Mouse (Mus musculus) T-cell, adult 2 months (primary cell): ENCODE data around the gene Calhm2.

ENCODE experiments used
- DNase-seq: peaks from one replicate; pipeline ENCODE4 v3.0.0; 2022; ENCODE audit warnings: low spot score

The Calhm2 gene

DNA sequence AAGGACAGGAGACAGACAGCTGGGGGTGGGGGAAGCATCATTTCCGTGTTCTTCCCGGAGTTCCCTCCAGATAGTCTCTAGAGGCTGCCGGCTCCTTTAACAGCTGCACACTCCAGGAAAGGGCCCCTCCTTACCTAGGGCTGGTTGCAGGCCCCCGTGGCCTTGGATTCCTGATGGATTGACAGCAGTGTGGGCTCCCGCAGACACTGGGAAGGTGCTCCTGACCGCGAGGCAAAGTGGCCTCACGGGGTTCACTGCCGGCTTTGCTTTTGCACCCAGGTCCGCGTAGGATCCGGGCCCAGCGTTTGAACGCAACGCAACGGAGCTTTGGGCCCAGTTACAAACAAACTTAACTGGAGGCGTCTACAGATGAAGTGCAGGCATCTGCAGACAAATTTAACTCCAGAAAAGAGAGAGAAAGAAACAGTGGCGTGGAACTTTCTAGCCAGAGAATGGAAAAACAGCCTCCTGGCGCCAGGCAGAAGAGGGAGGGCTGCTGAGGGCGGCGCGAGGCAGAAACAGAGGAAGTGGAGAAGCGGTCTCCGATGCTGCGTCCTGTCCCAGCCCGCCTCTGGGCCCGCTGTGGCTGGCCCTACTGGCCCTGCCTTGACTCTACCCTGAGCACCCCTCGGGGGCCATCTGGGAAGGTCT is at the start of gene Calhm2:
TSS of gene Calhm2 (minus strand) at position 524 of the 651 bp plus-strand sequence.
- peak; percentile 50 for DNase-seq

DNA sequence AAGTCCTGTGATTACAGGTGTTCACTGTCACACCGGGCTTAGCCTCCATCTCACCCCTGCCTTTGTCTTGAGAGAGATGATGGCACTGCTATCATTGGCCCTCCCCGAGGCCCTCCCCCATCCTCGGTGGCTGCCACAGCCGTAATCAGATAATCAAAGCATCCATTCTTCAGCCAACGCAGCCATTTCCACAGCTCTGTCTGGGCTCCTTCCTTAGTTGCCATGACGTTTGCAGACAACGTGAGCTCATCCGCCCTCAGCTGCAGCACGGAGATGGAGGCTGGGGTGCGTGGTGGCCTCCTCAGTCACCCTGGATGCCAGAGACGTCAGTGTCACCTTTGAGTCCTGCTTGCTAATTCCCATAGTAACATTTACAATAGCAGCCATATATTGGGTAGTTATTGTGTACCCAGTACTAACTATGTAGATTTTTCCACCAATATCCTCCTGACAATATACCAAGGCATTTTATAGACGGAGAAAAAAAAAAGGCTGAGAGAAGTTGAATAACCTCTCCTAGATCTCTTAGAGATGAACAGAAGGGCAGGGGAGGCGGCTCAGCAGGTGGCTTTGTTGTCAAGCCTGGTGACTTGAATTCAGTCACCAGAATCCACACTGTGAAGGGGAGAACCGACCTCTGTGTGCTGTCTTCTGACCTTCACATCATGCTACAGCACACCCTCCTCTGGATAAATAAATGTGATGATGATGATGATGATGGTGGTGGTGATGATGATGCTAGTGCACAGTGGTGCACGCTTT is 48.6 kb upstream of the Calhm2 start:
- DNase-seq, result no peak

DNA sequence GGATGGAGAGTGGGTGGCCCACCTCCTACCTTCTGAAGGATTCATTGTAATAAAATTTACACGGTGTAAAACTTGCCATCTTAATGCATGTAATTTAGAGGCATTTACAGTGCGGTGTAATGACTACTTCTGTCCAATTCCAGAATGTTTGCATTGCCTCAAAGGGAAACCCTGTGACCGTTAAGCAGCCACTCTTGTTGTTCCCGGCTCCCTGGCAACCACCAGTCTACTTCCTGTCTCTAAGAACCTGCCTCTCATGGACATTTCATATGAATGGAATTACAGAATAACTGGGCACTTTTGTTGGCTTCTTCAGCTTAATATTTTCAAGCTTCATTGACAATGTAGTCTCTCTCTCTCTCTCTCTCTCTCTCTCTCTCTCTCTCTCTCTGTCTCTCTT is 46.6 kb upstream of the Calhm2 start:
- no peak for DNase-seq

DNA sequence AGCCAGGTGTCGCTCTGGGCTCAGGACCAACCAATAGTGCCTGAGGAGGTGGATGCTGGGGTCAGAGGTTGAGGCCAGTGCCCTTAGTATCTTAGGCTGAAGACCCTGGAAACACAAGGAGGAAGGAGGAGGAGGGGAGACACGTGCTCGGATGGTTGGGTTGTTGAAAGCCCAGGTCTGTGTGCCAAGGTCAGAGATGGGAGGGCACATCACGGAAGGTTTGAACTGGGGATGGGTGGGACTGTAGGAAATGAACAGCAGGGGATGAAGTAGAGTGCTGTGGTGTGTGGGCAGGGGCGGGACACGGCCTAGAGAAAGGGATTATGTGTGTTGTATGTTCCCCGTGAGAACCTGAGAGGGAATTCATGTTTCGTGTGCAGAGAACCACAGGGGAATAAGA is 46.1 kb upstream of the Calhm2 start:
- DNase-seq, result no peak

DNA sequence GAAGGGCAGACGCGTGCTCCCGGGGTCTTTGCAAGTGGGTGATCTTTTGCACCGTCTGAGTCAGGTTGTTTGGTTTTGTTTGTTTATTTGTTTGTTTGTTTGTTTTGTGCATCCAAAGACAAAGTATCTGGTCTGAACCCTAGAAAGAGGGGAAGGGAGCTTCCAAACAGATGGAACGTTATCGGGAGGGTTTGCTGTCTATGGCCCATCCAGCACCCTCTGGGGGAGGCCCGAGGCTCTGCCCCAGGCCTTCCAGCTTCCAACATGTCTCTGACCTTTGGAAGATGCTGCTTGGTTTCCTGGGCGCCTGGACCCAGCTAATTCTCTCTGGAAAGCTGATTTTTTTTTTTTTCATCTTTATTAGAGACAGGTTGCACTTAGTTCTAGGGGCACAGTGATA is 41.9 kb upstream of the Calhm2 start:
- no peak for DNase-seq

DNA sequence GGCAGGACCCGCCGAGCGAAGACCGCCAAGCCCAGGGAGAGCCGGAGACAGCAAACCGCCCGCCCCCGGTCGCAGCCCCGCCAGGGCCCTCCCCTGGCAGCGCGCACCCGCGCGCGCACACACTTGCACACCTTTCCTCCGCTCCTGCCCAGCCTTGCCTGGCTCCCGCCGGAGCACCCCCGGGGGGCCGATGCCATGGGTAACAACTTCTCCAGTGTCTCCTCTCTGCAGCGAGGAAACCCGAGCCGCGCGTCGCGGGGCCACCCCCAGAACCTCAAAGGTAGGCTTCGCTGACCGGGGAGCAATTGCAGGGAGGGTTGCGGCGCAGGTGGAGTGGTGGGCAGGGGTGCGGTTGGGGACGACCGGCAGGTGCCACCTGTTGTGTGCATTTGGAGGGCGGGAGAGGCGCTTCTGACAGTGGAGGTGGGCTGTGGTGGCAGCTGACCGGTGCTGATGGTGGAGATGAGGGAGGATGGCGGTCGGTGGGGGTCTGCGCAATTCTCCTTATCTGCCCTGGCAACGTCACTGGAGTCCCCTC is 41.2 kb upstream of the Calhm2 start:
- DNase-seq, result no peak

DNA sequence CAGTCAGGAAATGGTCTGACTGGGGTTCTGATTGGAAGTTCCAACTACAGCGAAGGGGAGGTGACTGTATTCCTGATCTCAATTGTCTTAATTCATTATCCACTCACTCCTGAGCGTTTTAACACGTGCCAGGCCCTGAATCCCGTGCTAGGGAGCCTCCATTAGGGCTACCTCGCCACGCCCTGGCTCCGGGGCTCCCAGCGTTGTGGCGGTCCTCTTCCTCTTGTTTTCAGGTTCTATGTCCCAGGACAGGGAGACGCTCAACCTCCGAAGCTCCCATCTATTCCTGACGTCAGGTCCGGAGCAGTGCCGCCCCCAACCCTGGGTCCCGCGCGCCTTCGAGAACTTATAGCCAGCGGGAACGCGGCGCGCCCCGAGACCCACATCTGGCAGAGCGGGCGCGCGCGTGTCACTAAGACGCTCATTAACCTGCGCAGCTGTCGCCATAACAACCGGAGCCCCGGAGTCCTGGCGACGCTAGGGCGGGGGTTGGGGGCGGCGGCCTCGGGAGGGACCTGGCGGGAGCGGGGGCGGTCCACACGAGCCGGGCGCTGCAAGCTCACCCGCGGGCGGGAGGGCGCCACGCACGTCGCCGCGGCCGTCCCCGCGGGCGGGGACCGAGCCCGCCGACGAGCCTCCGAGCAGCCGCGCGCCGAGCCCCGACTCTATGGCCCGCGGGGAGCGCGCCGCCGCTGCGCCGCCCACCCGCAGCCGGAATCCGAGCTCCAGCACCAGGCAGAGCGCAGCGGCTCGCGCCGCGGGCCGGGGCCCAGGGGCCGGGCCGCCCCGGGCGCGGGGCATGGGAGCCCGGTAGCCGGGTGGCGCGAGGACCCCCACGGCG is 40.6 kb upstream of the Calhm2 start, which contains the start of gene Neurl1a:
TSS of gene Neurl1a (plus strand) at position 390 of the 841 bp plus-strand sequence.
- DNase-seq, result peak; percentile 5

DNA sequence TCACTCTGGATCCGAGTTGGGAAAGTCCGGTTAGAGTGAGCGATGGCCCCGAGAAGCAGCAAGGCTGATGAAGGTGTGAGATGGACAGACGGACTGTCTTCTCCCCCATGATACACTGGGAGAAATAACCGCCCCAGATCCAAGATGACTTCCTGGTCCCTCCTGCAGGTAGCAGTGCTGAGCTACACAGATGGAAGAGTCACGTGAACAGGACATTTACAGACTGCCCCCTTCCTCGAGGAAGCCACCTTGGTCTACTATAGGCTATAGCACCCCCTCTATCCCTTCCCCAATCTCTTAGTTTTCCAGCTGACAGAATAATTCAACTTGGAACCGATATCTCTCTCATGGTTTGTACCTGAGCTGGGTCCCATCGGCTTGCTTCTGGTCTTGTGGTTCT is 39.9 kb upstream of the Calhm2 start:
- DNase-seq, result no peak

DNA sequence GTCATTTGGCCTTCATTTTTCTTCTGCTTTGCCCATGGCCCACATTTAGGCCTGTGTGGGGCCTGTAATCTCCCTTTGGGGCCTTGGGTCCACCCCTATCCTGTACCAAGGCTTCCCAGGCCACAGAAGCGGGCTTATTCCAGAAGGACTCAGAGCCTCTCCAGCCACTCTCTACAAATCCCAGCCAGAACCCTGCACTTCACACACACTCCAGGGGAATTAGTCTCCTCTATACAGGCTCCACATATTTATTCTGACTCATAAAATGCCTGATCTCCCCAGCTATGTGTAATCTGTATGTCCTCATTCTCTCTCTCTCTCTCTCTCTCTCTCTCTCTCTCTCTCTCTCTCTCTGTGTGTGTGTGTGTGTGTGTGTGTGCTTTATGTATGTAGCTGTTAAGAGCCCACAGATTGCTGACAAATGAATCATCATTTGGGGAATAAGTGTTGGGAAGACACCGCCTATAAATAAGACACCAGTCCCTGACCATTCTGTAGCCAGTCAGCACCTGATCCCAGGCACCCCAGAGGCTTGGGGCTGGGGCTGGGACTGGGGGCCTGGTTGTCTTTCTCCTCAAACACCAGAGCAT is 38.9 kb upstream of the Calhm2 start:
- DNase-seq, result no peak

DNA sequence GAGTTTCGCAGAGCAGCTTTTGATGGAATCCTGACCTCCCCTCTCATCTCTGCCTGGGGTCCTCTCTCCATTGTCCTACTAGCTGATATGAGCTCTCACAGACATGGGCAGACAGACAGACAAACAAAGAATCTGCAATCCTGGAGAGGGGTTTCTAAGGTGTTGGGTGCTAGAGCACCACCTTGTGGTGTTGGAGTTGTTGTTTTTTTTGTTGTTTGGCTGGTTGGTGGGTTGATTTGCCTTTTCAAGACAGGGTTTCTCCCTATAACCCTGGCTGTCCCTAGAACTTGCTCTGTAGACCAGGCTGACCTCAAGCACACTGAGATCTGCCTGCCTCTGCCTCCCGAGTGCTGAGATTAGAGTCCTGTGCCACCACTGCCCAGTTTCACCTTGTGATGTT is 37.4 kb upstream of the Calhm2 start:
- DNase-seq, result no peak

DNA sequence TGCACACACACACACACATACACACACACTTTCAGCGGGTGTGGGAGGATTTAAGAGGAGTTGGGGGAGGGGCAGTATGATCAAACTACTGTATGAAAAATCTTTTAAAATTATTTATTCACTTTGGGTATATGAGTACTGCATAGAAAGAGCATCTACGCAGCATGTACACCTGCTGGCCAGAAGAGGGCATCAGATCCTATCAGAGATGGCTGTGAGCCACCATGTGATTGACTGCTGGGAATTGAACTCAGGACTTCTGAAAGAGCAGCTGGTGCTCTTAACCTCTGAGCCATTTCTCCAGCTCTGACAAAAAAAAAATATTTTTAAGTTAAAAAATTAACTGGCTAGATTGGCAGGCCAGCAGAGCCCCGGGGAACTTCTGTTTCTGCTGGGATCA is 36.4 kb upstream of the Calhm2 start:
- DNase-seq, result no peak

DNA sequence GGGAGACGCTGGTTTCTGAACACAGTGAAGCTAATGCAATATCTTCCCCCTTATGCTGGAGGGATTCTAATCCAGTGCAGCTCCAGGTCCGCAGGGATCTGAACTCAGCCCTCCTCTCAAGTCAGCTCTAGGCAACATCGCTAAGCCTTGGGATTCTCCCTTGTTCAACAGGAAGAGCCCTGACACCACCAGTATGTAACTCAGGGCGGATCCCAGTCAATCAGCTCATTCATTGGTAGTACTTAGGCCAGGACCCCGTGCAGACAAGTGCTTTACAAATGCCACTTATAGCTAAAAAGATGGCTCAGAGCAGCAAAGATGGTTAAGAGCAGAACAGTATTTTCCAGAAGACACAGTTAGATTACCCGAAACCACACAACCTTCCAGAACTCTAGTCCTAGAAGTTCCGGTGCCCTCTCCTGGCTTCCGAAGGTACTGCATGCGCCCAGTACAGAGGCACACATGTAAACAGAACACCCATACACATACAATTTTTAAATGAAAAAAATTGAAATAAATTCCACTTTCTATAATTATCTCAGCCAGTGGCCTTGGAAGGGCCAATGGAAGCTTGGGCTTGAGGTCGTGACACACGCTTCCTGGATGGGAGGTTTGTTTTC is 30.8 kb upstream of the Calhm2 start:
- DNase-seq, result peak; percentile 67

DNA sequence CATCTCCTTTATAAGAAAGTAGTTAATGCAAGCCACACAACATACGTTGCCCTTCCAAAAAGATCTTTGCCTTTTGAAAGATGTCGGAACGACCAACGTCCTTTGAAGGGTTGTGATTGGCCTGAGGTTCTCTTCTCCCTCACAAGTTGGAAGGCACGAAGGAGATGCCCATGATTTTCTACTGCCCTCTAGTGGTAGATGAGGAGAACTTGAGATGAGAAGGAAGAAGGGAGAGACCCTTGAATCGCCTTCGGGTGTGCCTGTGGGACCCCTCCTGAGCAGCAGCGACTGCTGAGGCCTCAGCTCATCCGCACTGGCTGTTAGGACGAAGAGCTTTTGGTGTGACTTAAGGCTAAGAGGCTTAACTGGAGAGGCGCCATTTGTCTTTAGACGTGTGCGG is 30.1 kb upstream of the Calhm2 start:
- DNase-seq, result peak; percentile 22

DNA sequence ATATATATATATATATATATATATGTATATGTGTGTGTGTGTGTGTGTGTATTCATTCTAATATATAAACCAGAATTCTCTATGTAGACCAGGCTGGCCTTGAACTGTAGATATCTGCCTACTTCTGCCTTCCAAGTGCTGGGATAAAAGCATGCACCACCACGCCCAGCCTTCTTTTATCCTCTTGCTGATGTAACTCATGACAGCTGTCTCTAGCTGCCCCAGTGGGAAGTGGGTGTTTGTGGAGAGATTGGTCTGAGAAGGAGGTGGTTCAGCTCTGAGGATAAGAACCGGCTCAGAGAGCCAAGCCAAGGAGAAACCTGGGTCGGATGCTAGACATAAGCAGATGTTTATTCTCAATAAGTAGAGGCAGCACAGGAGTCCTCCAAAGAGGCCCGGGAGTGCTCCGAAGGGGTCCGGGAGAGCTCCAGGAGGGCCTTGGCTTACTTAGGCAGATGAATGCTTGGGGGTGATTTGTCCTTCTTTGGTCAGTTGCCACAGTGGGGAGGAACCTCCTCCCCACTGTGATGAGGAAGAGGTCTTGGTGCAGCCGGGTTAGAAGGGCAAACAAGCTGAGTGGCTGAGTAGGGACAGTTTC is 29.6 kb upstream of the Calhm2 start:
- DNase-seq, result no peak

DNA sequence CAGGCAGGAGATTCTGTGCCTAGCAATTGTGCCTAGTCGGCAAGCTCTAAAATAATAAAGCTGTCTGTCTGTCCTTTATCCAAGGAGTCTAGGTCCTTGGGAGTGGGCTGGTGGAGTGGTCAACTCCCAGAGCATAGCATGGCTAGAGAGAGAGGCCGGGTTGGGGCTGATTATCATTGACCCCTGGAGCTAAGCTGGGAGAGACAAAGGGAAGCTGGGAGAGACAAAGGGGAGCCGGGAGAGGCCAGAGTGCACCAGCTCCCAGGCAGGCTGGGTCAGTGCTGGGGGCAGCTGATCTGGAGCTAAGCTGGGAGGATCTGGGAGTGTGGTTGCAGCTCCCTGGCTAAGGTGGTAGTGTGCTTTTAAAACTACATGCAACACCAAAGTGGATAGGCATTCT is 28.7 kb upstream of the Calhm2 start:
- no peak for DNase-seq

DNA sequence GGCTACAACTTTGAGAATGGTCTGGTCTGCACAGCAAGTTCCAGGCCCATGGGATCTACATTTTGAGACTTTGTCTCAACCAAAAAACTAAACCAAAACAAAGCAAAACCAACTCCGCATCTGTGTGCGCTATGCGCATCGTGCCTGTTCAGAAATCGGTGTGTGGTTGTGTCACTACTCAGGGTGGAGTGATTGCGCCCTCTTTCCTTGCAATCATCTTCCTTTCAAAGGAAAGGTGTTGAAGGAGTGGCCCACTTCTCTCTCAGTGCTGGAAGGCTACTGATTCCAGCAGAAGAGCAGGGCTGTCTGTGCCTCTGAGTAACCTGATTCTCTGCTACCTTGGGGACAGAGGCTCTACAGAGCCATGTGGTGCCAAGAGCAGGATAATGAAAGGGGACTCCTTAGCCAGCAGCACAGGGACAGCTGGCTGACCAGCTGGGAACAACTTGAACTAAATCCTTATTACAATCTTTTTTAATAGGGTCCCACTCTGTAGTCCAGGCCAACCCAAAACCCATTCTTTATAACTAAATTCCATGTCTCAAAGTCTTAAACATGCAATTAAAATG is 25.2 kb upstream of the Calhm2 start:
- no peak for DNase-seq

DNA sequence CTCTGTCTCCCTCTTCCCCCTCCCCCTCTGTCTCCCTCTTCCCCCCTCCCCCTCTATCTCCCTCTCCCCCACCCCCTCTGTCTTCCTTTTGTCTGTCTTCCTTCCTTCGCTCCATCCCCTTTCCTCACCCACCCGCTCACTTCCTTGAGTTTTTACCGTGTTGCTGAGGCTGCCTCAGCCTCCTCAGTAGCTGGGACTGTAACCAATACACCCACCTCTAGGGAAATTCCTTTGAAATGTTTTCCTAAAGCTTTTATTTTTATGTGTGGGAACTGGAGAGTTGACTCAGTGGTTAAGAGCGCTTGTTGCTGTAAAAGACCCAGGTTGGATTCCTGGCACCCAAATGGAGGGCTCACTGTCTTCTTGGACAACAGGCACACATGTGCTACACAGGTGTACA is 23.6 kb upstream of the Calhm2 start:
- no peak for DNase-seq

DNA sequence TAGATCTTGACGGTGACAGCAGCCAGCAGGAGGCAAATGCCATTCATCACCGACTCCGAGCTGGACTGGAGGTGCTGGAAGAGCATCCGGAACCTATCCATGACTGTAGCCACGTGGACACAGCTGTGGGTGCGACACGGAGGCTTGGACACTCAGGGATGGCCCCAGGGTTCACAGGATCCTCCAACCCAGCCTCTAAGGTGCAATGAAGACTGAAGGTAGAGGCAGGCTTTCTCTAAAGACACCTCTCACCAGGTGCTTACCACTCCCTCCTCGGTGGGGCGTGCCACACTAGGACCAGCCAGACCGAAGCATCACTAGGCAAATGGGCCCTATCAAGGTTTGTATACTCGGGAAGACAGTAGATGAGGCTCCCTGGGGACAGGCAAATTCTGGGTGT is 19.6 kb upstream of the Calhm2 start, which contains the start of gene Calhm3:
TSS of gene Calhm3 (minus strand) at position 101 of the 400 bp plus-strand sequence.
- DNase-seq, result no peak

DNA sequence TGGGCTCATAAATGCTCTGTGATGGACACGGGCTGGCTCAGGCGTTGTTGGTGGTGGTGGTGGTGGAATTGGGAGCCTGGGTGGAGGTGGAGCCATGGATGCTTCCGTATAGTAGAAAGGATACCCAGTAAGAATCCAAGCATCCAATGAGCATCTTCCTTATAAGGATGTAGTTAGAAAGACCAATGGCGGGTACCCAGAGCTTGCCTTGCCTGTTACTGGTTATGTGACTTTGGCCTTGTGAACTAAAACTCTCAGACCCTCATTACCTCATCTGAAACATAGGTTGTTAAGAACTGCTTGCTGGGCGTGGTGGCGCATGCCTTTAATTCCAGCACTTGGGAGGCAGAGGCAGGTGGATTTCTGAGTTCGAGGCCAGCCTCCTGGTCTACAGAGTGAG is 15.7 kb upstream of the Calhm2 start:
- no peak for DNase-seq

DNA sequence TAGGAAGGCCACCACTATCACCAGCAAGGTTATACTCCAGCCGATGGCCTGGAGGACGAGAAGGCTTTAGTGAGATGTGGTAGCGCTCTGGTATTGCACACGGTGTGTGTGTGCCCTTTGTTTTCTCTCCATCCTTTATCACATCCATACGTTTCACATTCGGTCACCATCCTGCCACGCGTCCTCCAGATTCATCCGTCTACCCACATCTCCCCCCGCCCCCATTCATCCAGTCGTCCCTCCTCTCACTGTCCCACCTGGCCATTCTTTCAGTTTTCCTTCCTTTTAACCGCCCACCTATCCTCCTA is 13.9 kb upstream of the Calhm2 start:
- no peak for DNase-seq
